Mouse (Mus musculus): ENCODE results near the gene Gpx3. TPM values are rescaled to one million over a fixed set of nuclear protein-coding genes. Genes with fewer than 3 reads are reported as not detected.

Gpx3 gene
- polyA plus RNA-seq, 1 experiment from 2014 or later: 17.2 TPM

GRCm38 (mm10) chr11:54867903-54868434 lies 34.3 kb upstream of the Gpx3 start:
- 88% methylated on average over 3 of the region's 3 CpGs for WGBS
- no peak for ATAC-seq (replicated peaks)
- peaks cover 29% of the 10 kb centered on the region for H3K36me3 ChIP-seq
- H3K4me2 ChIP-seq (replicated peaks): peak overlapping the region; percentile 53
- no peak overlapping the region for H3K27ac ChIP-seq (replicated peaks)
- H3K4me1 ChIP-seq: peaks cover 32% of the 10 kb centered on the region
- no peaks in the 10 kb centered on the region for H3K27me3 ChIP-seq
- no peaks in the 10 kb centered on the region for H3K9me3 ChIP-seq
- H3K4me3 ChIP-seq: peak overlapping the region; percentile 82
- peak overlapping the region; percentile 95; the same call in 1 of the 2 replicates for H3K9ac ChIP-seq (replicated peaks)

DNA sequence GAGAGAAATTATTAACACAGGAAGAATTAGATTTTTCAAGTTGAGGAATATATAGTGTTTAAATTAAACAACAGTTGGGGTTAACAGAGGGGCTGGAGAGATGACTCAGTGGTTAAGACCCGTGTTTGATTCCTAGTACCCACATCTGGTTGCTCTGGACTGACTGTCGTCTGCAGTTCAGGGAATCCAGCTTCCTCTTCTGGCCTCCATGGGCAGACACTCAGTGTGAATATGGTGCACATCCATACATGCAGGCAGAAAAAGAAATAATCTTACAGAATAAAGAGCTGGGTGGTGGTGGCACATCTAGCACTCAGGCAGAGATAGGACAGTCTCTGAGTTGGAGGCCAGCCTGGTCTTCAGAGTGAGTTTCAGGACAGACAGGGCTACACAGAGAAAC lies 33.8 kb upstream of the Gpx3 start:
- Histone ChIP-seq H3K4me2 (replicated peaks) (peak overlapping the region; percentile 53; the same call in 1 of the 2 replicates), H3K9me3 (no peaks in the 10 kb centered on the region), H3K27ac (replicated peaks) (no peak overlapping the region), H3K9ac (replicated peaks) (0 out of 2 replicates have a peak overlapping the region, but pooled peaks have one; percentile 17), H3K4me1 (peaks cover 32% of the 10 kb centered on the region), H3K4me3 (no peak overlapping the region), H3K36me3 (peaks cover 34% of the 10 kb centered on the region), H3K27me3 (no peaks in the 10 kb centered on the region)
- whole genome bisulfite sequencing: 77% methylated on average over 2 of the region's 2 CpGs
- no peak for ATAC-seq (replicated peaks)

- peaks cover 32% of the 10 kb centered on the region for H3K4me1 ChIP-seq
- H3K4me2 ChIP-seq (replicated peaks): no peak overlapping the region
- H3K9ac ChIP-seq (replicated peaks): no peak overlapping the region
- no peak overlapping the region for H3K27ac ChIP-seq (replicated peaks)
- no peak overlapping the region for H3K4me3 ChIP-seq
- ATAC-seq (replicated peaks): no peak
- 75% methylated on average over 3 of the region's 3 CpGs for WGBS
- no peaks in the 10 kb centered on the region for H3K9me3 ChIP-seq
- H3K27me3 ChIP-seq: no peaks in the 10 kb centered on the region
- H3K36me3 ChIP-seq: peaks cover 43% of the 10 kb centered on the region
These were observed 32.9 kb upstream of the Gpx3 start for GRCm38 (mm10) chr11:54869318-54869717.

DNA sequence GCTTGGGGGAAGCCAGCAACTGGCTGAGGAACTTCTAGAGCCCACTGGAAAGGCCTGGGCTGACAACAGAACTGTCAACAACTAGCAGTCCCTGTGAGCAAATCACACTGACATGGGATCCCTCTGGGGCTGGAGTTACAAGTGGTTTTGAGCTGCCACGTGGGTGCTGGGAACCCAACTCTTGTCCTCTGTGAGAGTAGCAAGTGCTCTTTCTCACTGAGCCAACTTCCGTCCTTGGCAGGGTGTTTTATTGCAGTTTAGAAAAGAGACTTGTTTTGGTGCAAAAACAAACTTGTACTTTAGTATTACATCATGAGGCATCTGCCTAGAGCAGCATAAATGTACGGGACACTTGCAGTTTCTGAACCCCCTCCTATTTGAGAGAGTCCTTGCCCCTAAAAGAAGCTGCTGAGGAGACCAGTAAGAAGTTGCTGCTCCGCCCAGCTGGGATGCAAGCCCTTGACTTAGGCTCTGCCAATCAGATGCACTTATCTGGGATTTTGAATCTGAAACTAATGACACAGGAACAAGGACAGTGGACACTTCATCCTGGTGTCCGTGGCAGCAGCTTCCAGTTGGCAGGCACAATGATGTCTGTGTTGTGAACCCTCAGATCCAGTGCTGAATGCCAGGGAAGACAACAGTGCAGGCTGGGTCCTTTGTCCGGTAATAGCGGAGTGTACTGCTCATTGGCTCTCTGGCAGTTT lies 30.3 kb upstream of the Gpx3 start:
- Histone ChIP-seq H3K9ac (replicated peaks) (no peak overlapping the region), H3K36me3 (peaks cover 44% of the 10 kb centered on the region), H3K27ac (replicated peaks) (no peak overlapping the region), H3K4me2 (replicated peaks) (no peak overlapping the region), H3K9me3 (no peaks in the 10 kb centered on the region), H3K4me3 (no peak overlapping the region), H3K4me1 (peaks cover 25% of the 10 kb centered on the region), H3K27me3 (no peaks in the 10 kb centered on the region)
- 69% methylated on average over 7 of the region's 7 CpGs for WGBS
- no peak for ATAC-seq (replicated peaks)

GRCm38 (mm10) chr11:54876031-54876430 lies 26.2 kb upstream of the Gpx3 start:
- Histone ChIP-seq H3K9me3 (no peaks in the 10 kb centered on the region), H3K27ac (replicated peaks) (no peak overlapping the region), H3K9ac (replicated peaks) (no peak overlapping the region), H3K4me1 (no peaks in the 10 kb centered on the region), H3K36me3 (peaks cover 33% of the 10 kb centered on the region), H3K27me3 (no peaks in the 10 kb centered on the region), H3K4me3 (no peak overlapping the region), H3K4me2 (replicated peaks) (no peak overlapping the region)
- no peak for ATAC-seq (replicated peaks)
- WGBS: 90% methylated on average over 5 of the region's 5 CpGs

DNA sequence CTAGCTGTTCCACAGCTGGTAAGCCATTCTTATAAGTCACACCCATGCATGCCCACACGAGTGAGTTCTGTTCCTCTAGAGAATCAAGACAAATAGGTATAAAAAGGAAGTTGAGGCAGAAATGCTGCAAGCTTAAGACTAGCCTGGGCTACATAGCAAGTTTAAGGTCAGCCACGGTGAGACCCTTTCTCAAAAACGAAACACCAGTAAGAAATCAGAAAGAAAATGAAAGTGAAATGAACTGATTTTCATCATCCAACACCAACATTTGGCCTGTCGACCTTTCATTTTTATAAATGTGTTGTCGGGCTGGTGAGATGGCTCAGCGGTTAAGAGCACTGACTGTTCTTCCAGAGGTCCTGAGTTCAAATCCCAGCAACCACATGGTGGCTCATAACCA lies 23.4 kb upstream of the Gpx3 start:
- H3K27me3 ChIP-seq: no peaks in the 10 kb centered on the region
- peaks cover 6% of the 10 kb centered on the region for H3K36me3 ChIP-seq
- H3K4me3 ChIP-seq: no peak overlapping the region
- no peak overlapping the region for H3K27ac ChIP-seq (replicated peaks)
- ATAC-seq (replicated peaks): no peak
- no peak overlapping the region for H3K4me2 ChIP-seq (replicated peaks)
- H3K4me1 ChIP-seq: no peaks in the 10 kb centered on the region
- no peak overlapping the region for H3K9ac ChIP-seq (replicated peaks)
- H3K9me3 ChIP-seq: no peaks in the 10 kb centered on the region
- 77% methylated on average over 6 of the region's 6 CpGs for WGBS

DNA sequence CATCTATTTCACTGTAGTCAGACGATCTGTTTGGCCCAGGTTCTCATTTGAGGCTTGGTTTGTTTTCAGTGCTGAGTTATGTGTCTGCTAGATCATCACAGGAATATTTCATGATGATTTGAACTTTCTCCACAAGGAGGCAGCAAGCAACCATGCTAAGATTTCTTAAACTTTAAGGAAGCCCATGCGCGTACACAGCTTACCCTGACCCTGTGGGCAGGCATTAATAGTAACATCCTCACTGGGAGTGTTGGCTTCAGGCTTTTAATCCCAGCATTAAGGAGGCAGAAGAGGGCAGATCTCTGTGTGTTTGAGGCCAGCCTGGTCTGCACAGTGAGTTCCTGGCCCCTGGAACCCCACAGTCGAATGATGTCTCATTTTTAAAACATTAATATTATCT lies 22.8 kb upstream of the Gpx3 start:
- peaks cover under 1% of the 10 kb centered on the region for H3K36me3 ChIP-seq
- no peaks in the 10 kb centered on the region for H3K4me1 ChIP-seq
- H3K4me3 ChIP-seq: no peak overlapping the region
- no peak overlapping the region for H3K4me2 ChIP-seq (replicated peaks)
- H3K27ac ChIP-seq (replicated peaks): no peak overlapping the region
- no peak overlapping the region for H3K9ac ChIP-seq (replicated peaks)
- ATAC-seq (replicated peaks): peak; percentile 38; the same call in 1 of the 2 replicates
- H3K9me3 ChIP-seq: no peaks in the 10 kb centered on the region
- WGBS: 36% methylated on average over 4 of the region's 4 CpGs
- no peaks in the 10 kb centered on the region for H3K27me3 ChIP-seq

DNA sequence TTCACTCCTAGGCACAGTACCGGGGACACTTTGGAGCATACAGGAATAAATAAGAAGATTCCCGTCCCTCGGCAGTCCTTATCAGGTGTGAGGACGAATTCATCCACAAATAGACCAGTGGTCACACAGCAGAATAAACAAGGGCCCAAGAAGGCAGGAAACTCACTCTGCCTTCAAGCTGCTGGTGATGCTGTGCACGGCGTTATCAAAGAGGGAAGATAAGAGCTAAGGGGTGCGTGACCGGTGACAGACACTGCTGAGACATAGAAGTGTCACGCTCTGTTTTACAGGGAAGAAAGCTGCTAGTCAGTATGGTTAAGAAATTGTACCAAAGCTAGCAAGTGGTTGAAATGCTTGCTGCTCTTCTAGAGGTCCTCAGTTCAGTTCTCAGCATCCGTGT lies 22.3 kb upstream of the Gpx3 start:
- H3K4me2 ChIP-seq (replicated peaks): no peak overlapping the region
- ATAC-seq (replicated peaks): no peak
- H3K27me3 ChIP-seq: no peaks in the 10 kb centered on the region
- no peak overlapping the region for H3K27ac ChIP-seq (replicated peaks)
- 90% methylated on average over 10 of the region's 10 CpGs for WGBS
- H3K4me3 ChIP-seq: no peak overlapping the region
- no peaks in the 10 kb centered on the region; the same call in 1 of the 2 replicates for H3K36me3 ChIP-seq
- no peaks in the 10 kb centered on the region for H3K9me3 ChIP-seq
- no peaks in the 10 kb centered on the region for H3K4me1 ChIP-seq
- no peak overlapping the region for H3K9ac ChIP-seq (replicated peaks)

DNA sequence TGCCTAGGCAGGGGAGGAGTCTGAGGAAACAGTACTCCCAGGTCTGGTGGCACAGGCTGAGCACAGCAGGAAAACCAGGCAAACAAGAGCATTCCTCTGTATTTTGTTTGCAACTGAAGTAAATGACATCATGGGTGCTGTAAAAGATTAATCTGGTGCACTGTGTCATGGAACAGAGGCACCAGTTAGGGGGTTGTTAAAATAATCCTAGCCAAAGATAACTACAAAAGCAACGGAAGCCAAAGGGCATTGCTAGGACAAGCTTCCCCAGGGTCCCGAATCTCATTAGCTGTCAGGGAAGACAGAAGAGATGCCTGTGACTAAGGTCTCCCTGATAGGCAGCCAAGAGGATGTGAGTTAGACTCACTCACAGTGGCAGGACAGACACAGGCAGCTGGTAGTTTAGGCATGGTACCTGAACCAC lies 21.2 kb upstream of the Gpx3 start:
- Histone ChIP-seq H3K27ac (replicated peaks) (no peak overlapping the region), H3K4me1 (no peaks in the 10 kb centered on the region), H3K4me2 (replicated peaks) (no peak overlapping the region), H3K36me3 (no peaks in the 10 kb centered on the region), H3K27me3 (no peaks in the 10 kb centered on the region), H3K9ac (replicated peaks) (no peak overlapping the region), H3K9me3 (no peaks in the 10 kb centered on the region), H3K4me3 (no peak overlapping the region)
- 7% methylated on average over 2 of the region's 2 CpGs for WGBS
- no peak for ATAC-seq (replicated peaks)

- no peak overlapping the region for H3K27ac ChIP-seq (replicated peaks)
- H3K4me1 ChIP-seq: no peaks in the 10 kb centered on the region
- H3K36me3 ChIP-seq: no peaks in the 10 kb centered on the region
- H3K9ac ChIP-seq (replicated peaks): no peak overlapping the region
- no peak for ATAC-seq (replicated peaks)
- H3K4me3 ChIP-seq: no peak overlapping the region
- WGBS: 58% methylated on average over 8 of the region's 8 CpGs
- no peak overlapping the region for H3K4me2 ChIP-seq (replicated peaks)
- no peaks in the 10 kb centered on the region for H3K9me3 ChIP-seq
- no peaks in the 10 kb centered on the region for H3K27me3 ChIP-seq
These were observed 19.6 kb upstream of the Gpx3 start for GRCm38 (mm10) chr11:54882671-54883070.

- Histone ChIP-seq H3K4me3 (no peak overlapping the region), H3K9ac (replicated peaks) (no peak overlapping the region), H3K36me3 (no peaks in the 10 kb centered on the region), H3K27ac (replicated peaks) (no peak overlapping the region), H3K27me3 (no peaks in the 10 kb centered on the region), H3K4me2 (replicated peaks) (no peak overlapping the region), H3K4me1 (no peaks in the 10 kb centered on the region), H3K9me3 (no peaks in the 10 kb centered on the region)
- ATAC-seq (replicated peaks): no peak
- 80% methylated on average over 5 of the region's 5 CpGs for WGBS
These were observed 17.9 kb upstream of the Gpx3 start for GRCm38 (mm10) chr11:54884197-54884828.

DNA sequence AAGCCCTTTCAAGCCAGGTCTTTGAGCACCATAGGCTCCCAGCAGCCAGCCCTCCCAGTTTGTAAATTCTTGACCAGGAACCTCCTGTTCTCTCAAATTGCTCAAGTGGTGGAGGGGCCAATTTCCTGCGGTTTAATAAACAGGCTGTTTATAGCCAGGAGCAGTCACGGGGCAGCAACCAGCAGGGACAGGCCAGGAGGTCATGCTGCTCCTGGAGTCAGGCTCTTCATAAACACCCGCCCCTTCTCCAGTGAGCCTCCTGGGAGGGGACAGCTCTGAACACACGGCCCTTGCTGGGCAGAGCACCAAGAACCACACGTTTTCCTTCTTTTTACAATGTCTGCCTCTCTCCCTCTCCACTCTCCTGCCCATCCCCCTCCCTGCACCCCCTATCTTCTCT lies 17.3 kb upstream of the Gpx3 start:
- Histone ChIP-seq H3K27ac (replicated peaks) (no peak overlapping the region), H3K27me3 (no peaks in the 10 kb centered on the region), H3K9ac (replicated peaks) (no peak overlapping the region), H3K9me3 (no peaks in the 10 kb centered on the region), H3K4me1 (no peaks in the 10 kb centered on the region), H3K4me2 (replicated peaks) (no peak overlapping the region), H3K4me3 (no peak overlapping the region), H3K36me3 (no peaks in the 10 kb centered on the region)
- WGBS: 45% methylated on average over 5 of the region's 5 CpGs
- no peak for ATAC-seq (replicated peaks)
